Mouse (Mus musculus) cerebellum, adult 9-10 months (tissue): ENCODE measurements around the gene Bicc1.
A peak's percentile ranks its signal among the peaks of the same experiment; 100 is the strongest.

Experiments
- DNase-seq: peaks from one replicate; pipeline ENCODE4 v3.0.0; 2022

Bicc1 gene

GRCm38 (mm10) chr10:71158940-71159675 is 392 bp downstream of the Bicc1 start:
- peak; percentile 2 for DNase-seq

DNA sequence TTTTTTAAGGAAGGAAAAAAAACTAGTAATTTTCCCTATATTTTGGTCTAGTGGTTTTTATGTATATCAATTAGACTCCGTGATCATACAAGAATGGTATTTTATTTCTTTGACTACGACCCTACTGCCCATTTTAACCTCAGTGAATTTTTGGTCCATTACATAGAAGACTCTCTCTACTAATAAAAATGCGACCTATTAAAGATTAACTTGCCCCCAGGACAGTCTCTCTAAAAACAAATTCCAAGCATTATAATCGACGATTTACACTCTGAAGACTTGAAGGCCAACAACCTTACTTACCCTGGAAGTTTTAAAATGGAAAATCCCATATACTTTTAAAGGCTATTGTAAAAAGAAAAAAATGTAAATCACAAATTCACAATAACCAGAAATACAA is 2.9 kb downstream of the Bicc1 start:
- no peak for DNase-seq

- DNase-seq, result no peak
These were observed 5.9 kb downstream of the Bicc1 start for GRCm38 (mm10) chr10:71153610-71154009.

GRCm38 (mm10) chr10:71153138-71153537 is 6.4 kb downstream of the Bicc1 start:
- no peak for DNase-seq

DNA sequence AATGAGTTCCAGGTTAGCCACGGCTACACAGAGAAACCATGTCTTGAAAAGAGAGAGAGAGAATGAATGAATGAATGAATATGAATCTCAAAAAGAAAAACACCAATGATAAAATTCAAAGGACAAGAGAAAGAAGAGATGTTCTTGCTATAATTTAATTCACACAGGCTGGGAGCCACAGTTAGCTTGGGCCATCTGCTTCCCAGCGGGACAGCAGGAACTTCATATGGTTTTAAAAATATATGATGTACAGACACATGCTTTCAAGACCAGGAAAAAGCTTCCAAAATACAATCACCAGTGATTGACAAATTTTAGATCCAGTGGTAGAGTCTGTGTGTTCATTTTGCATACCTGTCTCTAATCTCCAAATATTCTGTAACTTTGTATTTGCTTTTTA is 9.0 kb downstream of the Bicc1 start:
- DNase-seq, result no peak

DNA sequence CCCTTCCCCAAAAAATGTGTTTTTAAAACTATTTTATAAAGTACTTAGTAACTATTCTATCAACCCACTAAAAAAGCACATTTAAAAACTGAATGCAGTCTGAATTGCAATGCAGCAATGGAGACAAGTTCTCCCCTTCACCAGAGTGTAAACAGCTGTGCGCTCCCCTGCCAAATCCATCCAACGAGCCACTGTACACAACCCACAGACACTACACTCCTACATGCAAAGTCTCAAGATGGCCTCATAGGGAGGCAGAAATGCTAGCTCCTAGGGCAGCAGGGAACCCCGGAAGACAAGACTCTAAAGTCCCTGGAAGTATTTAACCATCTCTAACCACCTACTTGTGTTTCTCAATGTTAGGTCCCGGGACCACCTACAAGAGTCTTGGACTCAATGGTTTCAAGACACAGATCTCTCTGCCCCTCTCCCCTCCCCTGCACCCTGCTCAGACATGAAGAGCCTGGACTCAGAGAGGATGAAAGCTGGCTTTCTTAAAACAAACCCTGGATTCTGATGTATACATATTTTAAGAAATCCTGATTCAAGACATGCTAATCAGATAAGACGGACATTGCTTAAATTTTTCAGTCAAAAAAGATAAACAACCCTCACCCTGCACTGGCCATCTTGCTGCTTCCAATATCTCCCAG is 10.4 kb downstream of the Bicc1 start:
- DNase-seq, result no peak

DNA sequence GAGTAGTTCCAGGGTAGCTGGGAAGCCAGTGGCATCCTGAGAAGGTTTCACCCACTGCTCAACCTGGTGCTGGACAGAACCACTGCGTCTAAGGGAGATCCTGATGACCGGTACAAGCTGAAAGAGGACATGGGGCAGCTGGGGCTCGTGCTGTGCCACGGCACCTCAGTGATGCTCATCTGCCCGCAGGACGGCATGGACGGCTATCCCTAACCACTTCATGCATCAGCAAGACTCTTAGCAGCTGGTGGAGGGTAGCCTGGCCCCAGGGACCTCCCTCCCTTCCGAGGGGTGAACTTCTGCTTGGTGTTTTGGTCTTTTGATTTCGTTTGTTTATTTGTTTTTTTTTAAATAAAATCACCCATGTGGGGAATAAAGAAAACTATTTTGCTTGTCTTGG is 11.3 kb downstream of the Bicc1 start:
- no peak for DNase-seq

- DNase-seq, result no peak
These were observed 12.6 kb downstream of the Bicc1 start for GRCm38 (mm10) chr10:71146681-71147615.

DNA sequence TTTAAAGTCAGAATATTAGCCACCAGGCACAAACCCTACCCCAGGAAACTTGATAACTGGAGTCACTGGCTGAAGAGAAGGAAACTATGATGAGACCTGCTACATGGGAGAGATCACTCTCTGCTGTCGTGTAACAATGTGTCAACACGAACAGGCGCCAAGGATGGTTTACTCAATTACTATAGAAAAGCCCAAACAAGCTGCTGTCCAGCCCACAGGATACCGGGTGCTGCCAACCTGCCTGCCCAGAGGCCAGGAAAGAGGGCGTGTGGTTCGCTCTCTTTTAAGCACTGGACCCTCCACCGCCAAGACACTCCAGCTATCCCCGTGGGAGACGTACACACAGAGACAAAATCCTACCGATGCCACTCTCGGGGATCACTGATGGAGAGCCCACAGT is 13.7 kb downstream of the Bicc1 start:
- DNase-seq, result no peak

DNA sequence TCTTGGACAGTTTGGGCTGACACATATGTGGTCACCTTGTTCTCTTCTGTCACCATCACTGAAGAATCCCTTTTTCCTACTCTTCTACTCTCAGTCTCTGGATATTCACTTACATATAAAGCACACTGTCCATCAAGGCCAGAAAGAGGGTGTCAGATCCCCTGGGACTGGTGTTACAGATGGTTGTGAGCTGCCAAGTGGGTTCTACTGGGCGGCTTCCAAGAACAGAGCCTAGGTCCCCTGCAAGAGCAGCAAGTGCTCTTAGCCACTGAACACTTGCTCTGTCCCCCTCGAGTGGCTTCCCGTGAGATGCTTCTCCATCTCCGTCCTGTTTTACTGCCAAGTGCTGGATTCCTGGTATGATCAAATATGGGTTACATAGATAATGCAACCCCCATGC is 15.3 kb downstream of the Bicc1 start:
- DNase-seq, result no peak

- DNase-seq, result no peak
These were observed 16.9 kb downstream of the Bicc1 start for GRCm38 (mm10) chr10:71142568-71142967.

DNA sequence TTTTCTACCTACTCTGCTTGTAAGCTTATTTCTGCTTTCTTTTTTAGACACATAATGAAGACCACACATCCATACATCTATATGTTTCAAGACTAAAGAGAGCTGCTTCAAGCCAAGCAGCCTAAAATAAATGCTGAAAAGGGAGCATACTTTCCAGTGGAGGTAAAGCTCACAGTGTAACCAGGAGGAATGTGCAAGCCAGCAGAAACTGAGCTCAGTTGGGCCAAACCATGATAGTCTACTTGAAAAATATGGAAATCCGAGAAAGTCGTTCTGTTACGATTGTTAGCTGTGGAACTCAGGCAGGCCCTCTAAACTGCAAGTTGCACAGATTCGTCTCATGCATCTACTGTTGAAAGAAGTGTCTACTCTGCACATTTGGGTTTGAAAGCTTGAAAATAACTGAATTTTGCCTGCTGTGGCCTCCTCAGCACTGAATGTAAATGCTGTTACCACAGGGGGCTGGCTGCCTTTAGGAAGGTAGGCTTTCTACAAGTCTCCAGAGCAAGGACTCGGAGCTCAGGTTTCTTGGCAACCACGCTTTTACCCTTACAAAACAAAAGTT is 19.1 kb downstream of the Bicc1 start:
- DNase-seq, result no peak

DNA sequence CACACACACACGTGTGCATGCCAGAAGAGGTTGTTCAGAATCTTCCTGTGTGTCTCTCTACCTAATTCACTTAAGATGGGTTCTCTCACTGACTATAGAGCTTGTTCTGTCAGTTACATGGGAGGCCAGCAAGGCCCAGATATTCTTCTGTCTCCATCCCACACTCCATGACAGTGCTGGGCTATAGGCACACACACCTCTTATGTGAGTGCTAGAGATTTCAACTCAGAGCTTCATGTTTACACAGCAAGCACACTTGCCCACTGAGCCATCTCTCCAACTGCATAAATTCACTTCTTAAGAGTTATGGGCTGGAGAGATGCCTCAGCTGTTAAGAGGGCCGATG is 20.7 kb downstream of the Bicc1 start:
- no peak for DNase-seq

GRCm38 (mm10) chr10:71138132-71138851 is 21.2 kb downstream of the Bicc1 start:
- no peak for DNase-seq

DNA sequence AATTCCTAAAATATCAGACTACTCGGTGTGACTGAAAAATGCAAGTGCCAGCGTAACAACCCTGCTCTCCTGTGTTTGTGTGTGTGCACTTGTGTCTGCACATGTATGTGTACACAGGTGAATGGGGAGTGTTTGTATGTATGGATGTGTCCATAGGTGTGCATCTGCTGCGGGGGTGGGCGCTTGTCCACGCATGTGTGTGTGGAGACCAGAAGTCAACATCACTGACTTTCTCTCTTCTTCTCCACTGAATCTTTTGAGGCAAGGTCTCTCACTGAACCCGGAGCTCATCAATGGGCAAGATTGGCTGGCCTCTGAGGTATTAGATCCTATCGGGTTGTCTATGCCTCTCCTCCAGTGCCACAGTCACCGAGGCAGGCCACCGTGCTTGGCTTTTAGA is 21.9 kb downstream of the Bicc1 start:
- no peak for DNase-seq

DNA sequence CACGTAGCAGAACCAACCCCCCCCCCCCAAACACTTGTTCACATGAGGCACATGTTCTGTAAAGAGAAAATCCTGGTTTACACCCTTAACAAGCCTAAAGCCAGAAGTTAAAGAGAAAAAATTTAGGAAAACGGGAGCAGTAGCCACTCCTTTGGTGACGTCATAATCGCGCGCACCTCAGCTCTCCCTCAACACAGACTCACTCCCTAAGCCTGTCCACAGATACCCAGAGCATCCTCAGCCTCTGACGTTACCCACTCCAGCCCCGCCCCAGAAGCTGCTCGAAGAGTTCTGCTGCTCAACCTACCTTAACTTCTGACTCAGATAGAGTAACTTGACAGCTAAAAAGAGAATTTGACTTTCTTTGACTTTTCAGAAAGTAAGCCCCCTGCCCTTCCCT is 28.2 kb downstream of the Bicc1 start:
- DNase-seq, result no peak

- no peak for DNase-seq
These were observed 29.2 kb downstream of the Bicc1 start for GRCm38 (mm10) chr10:71130261-71130660.

DNA sequence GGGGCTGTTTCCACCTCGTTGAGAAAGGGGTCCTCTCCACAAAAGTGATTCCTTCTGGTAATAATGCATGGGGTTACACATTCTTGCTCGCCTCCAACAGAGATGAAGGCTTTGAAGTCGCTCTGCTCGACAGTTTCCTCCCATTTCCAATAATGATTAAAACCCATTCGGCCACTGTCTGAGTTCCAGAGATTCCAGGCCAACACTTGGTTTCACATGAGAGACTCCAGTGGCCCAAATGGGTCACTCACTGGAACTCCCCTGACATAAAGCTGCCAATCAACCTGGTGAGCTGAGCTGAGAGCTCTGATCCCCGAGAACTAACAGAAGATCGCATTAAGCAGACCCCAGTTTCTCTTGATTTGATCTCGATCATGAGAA is 31.6 kb downstream of the Bicc1 start:
- no peak for DNase-seq

- DNase-seq, result no peak
These were observed 32.1 kb downstream of the Bicc1 start for GRCm38 (mm10) chr10:71127278-71127950.

DNA sequence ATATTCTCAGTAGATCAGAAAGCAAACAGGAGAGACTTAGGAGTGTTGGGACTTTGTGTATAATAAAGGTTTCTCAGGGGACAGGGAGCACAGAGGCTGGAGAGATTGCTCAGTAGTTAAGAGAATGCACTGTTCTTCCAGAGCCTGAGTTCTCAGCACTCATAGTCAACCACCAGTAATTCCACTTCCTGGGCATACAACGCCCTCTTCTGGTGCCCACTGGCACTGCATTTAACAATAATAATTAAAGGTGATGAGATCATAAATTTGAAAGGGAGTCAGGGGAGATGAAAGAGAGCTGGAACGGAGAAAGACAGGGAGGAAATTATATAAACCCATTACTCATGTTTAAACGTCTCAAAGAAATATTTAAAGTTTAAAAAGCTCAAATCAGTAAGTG is 35.5 kb downstream of the Bicc1 start:
- DNase-seq, result no peak

DNA sequence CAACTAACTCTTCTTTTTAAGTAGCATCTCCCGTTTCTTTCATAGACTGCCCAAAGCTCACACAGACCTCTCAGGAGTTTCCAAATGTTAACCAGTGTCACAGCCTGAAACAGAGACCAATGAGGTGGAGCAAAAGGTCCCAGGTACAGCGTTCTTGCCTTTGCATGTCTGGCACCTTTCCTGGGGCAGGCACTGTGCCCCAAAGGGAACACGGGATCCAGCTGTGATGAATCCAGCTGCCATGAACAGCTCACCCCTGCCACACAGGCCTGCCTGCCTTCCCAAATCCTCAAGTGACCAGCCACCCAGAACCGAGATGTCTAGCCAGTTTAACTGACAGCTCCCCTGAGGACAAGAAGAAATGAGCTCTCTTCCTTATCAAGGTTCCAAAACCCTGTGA is 36.1 kb downstream of the Bicc1 start:
- DNase-seq, result no peak

DNA sequence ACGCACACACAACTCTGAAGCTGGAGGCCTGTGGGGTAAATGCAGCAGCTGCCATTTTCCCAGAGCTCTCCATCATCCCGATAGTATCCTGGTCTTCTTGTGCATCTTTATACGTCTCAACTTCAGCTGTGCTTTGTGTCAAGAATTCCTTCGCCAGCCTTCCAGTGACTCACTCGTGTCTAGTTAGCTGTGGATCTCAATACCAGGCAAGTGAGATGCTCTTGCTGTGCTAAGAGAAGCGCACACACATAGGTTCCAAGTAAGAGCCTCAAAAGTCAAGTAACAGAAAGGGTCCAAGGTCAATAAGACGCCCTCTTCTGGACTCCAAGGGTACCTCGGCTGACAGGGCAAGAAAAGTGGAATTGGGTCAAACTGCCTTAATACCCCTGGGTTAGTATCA is 37.0 kb downstream of the Bicc1 start:
- DNase-seq, result no peak
